Mouse (Mus musculus) midbrain, embryonic 11.5 days (tissue): ENCODE results near the gene Rbx1. TPM values are rescaled to one million over a fixed set of nuclear protein-coding genes. Genes with fewer than 3 reads are reported as not detected.
"Not testable (repeated sequence)": the region's sequence is repeated elsewhere in the genome, so short reads cannot be mapped to it uniquely, and the experiment has no call there.

Experiments
- ATAC-seq: fragments of 200-750 bp; cut with Nextera tagmentation; 2 replicates; pipeline ENCODE4 v1.8.0; 2017; ENCODE audit warnings: moderate TSS enrichment, moderate library complexity; ENCODE audit not compliant: low FRiP score
- DNase-seq: peaks from one replicate; pipeline ENCODE4 v3.0.0; 2015; ENCODE audit warnings: low spot score; ENCODE audit errors: missing footprints
- H3K27ac ChIP-seq: fragments of 300-500 bp; sonication (generic); 2 replicates; pipeline ENCODE4 v1.5.1; 2014; ENCODE audit warnings: low read depth, low read length
- H3K27me3 ChIP-seq: fragments of 300-500 bp; sonication (generic); 2 replicates; pipeline ENCODE4 v1.6.1; 2014; ENCODE audit warnings: mild to moderate bottlenecking, low read length, moderate library complexity, mixed read lengths; ENCODE audit not compliant: control insufficient read depth, insufficient read depth
- H3K36me3 ChIP-seq: fragments of 300-500 bp; sonication (generic); 2 replicates; pipeline ENCODE4 v1.6.1; 2014; ENCODE audit warnings: mild to moderate bottlenecking, low read length, moderate library complexity, mixed read lengths; ENCODE audit not compliant: control insufficient read depth, insufficient read depth
- H3K4me1 ChIP-seq: fragments of 300-500 bp; sonication (generic); 2 replicates; pipeline ENCODE4 v1.6.1; 2014; ENCODE audit warnings: low read length; ENCODE audit not compliant: control insufficient read depth, insufficient read depth
- H3K4me2 ChIP-seq: fragments of 300-500 bp; sonication (generic); 2 replicates; pipeline ENCODE4 v1.6.1; 2014; ENCODE audit warnings: mild to moderate bottlenecking, moderate library complexity
- H3K4me3 ChIP-seq: fragments of 300-500 bp; sonication (generic); 2 replicates; pipeline ENCODE4 v1.5.1; 2014; ENCODE audit warnings: low read depth, low read length
- H3K9ac ChIP-seq: fragments of 300-500 bp; sonication (generic); 2 replicates; pipeline ENCODE4 v1.6.1; 2014; ENCODE audit warnings: low read length
- H3K9me3 ChIP-seq: fragments of 300-500 bp; sonication (generic); 2 replicates; pipeline ENCODE4 v1.6.1; 2016; ENCODE audit warnings: low read length; ENCODE audit not compliant: control insufficient read depth
- WGBS: fragments of 180-500 bp; shearing (Covaris S2); extraction: QIAGEN DNeasy Blood & Tissue Kit; methylation state at CpG from one replicate; pipeline ENCODE4 v1.1.7; 2014; 5-methylcytosine and 5-hydroxymethylcytosine counted together
- polyA plus RNA-seq: library from polyadenylated mRNA; unstranded; fragments of >200 nt; fragmentation: Nextera tagmentation; extraction: Ambion mirVana; gene quantifications from 2 replicates; pipeline ENCODE4 v1.2.1, GENCODE M21; 2014

The Rbx1 gene
- 532 and 574 TPM in 2 replicates for polyA plus RNA-seq

DNA sequence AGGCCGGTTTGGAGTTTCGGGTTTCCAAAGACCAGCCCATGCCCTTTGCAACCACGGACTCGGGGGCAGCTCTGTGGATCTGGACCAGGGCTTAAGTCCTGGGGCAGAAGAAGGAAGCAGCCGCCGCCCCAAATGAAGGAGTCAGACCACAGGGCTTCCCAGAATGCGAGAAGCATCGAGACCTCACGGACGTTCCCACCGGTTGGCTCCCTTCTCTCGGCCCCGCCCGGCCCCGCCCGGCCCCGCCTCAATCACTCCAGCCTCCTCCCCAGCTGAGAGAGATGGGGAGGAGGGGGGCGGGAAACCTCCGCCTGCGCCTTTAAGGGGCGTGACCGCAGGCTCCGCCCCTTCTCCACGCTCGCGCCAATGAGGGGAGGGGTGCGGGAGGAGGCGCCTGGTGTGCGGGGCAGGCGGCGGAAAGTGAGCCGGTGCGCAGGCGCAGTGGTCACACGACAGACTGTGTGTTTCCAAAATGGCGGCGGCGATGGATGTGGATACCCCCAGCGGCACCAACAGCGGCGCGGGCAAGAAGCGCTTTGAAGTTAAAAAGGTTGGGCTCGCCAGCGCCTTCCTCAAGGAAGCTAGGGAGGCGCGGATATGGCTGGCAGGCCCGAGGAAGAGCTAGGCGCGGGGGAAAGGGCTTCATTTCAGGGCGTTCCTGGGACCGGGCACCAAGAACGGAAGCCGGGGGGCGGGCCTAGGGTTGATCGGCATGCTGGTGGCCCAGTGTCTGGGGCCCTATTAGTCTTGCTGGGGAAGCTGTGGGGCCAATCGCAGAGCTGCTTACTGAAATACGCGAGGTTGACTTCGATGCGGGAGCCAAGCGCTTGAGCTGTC, at the start of gene Rbx1:
Gene Rbx1, plus strand, starts transcription at position 396 of the 837 bp plus-strand sequence.
- WGBS: under 1% methylated on average over 62 of the region's 62 CpGs
- H3K4me1 ChIP-seq: peaks cover 10% of the 10 kb centered on the region
- H3K36me3 ChIP-seq: peaks cover 3% of the 10 kb centered on the region
- ATAC-seq (peak; percentile 98), DNase-seq (peak; percentile 100)
- H3K27me3 ChIP-seq: no peaks in the 10 kb centered on the region
- peak within 1 kb of the TSS; percentile 71 for H3K27ac ChIP-seq
- H3K4me2 ChIP-seq: peak within 1 kb of the TSS; percentile 76
- H3K9me3 ChIP-seq: 0 out of 2 replicates have a peak, but pooled peaks cover 4% of the 10 kb centered on the region
- peak within 1 kb of the TSS; percentile 66 for H3K4me3 ChIP-seq
- H3K9ac ChIP-seq: peak within 1 kb of the TSS; percentile 73

DNA sequence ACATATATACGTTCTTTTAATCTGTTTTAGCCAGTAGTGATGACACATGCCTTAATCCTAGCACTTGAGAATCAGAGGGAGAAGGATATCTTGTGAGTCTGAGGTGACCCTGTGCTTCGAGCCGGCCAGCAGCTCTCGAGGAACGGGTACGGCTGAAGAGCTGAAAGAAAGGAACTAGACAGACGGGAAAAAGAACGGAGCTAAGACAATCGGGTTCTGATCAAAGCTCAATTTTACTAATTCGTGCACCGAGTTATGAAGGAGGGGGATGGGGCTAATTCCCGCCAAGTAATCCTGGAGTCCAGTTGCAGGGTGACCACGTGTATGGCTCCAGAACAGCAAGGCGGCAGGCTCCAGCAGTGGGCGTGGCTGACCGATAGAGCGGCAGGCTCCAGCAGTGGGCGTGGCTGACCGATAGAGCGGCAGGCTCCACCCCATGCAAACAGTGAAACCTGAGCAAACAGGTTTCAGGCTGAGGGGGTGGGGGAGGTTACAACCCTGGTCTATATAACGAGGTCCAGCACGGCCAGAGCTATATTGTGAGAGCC, 49.3 kb upstream of the Rbx1 start:
- H3K27ac ChIP-seq, H3K4me1 ChIP-seq, H3K4me3 ChIP-seq, H3K27me3 ChIP-seq, H3K36me3 ChIP-seq, H3K9me3 ChIP-seq: not testable (repeated sequence)
- Histone ChIP-seq H3K4me2 (peak overlapping the region; percentile 33), H3K9ac (peak overlapping the region; percentile 49)
- ATAC-seq (peak; percentile 44; the same call in 1 of the 2 replicates), DNase-seq (peak; percentile 91)
- WGBS: 9% methylated on average over 22 of the region's 22 CpGs

DNA sequence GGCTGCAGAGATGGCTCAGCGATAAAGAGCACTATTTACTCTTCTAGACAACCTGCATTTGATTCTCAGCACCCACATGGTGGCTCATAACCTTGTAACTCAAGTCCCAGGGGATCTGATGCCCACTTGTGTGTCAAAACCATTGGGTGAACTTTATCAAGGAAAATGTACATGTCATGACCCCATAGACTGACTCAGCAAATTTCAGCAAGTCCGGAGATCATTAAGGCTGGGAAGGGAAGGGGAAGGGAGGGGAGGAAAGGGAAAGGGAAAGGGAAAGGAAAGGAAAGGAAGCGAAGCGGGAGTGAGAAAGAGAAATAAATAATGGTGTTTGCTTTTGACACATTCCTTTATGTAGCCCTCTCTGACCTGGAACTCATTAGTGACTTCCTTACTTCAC, 48.0 kb upstream of the Rbx1 start:
- DNase-seq (no peak), ATAC-seq (no peak)
- Histone ChIP-seq H3K4me1 (peaks cover 2% of the 10 kb centered on the region; the same call in 1 of the 2 replicates), H3K9ac (no peak overlapping the region), H3K27me3 (no peaks in the 10 kb centered on the region), H3K9me3 (no peaks in the 10 kb centered on the region), H3K36me3 (no peaks in the 10 kb centered on the region), H3K4me2 (no peak overlapping the region), H3K4me3 (no peak overlapping the region), H3K27ac (no peak overlapping the region)
- 88% methylated on average over 4 of the region's 4 CpGs for WGBS

DNA sequence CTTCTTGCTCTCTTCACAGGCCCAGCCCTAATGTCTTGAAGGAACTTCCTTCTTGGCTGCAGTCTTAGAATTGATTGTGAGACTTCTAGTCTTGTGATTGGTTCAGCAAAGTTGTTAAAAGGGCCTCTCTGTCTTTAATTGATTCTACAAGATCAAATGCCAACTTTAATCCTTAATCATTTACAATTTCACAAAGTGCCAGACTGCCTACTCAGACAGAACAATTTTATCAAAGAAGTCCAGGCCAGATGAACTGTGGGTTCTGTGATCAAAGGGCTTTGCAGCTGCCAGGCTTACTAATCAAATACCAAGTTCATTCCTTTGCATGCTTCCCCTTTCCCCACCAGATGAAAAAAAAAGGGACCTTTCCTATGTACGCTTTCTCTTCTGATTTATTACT, 44.6 kb upstream of the Rbx1 start:
- DNase-seq: no peak
- H3K4me1 ChIP-seq: peaks cover 2% of the 10 kb centered on the region; the same call in 1 of the 2 replicates

DNA sequence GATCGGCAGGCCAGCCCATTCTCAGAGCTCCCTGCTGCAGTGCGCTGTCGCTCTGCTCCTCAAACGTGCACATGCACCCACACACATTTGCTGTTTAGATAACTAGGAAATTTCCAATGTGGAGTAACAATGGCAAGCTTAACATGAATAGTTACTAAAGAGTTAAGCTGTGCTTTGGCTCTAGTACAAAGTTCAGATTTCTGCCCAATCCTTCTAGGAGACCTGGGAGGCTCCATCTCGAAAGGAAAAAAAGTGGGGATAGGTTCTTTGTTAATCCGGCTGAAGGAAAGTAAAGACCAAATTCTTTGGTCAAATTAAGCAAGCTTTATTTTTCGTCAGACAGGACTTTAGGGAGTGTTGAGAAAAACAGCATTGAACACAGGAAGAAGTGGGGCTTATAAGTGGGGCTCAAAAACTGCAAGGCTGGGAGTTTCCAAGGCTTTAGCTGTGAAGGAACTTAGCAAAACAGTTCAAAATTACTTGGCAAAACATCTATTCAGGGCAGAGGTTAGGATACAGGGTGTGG, 43.9 kb upstream of the Rbx1 start:
- Histone ChIP-seq H3K4me3 (no peak overlapping the region), H3K27ac (no peak overlapping the region), H3K4me2 (no peak overlapping the region), H3K9me3 (no peaks in the 10 kb centered on the region), H3K27me3 (no peaks in the 10 kb centered on the region), H3K36me3 (no peaks in the 10 kb centered on the region), H3K9ac (no peak overlapping the region), H3K4me1 (no peaks in the 10 kb centered on the region)
- DNase-seq: no peak
- no peak for ATAC-seq
- WGBS: 81% methylated on average over 7 of the region's 7 CpGs

More for the DNA sequence above, 44.6 kb upstream of the Rbx1 start:
- ATAC-seq: no peak
- 79% methylated on average over 1 of the region's 1 CpGs for WGBS
- Histone ChIP-seq H3K9me3 (no peaks in the 10 kb centered on the region), H3K4me2 (no peak overlapping the region), H3K27me3 (no peaks in the 10 kb centered on the region), H3K4me3 (no peak overlapping the region), H3K9ac (no peak overlapping the region), H3K27ac (no peak overlapping the region), H3K36me3 (no peaks in the 10 kb centered on the region)

DNA sequence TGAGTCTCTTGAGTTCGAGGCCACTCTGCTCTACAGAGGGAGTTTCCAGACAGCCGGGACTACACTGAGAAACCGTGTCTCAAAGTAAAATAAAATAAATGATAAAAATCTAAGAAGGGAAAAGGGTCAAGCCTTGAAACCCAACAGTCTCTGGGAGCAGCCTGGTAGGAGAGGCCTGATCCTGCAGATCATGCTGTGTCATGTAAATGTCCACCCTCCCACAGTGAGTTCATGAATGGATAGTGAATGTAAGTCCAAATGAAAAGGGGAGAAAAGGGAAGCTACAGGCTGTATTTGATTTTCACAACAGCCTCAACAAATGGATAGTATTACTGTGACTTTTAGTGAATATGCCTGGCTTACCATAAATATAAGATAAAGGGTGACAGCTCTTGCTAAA, 40.8 kb upstream of the Rbx1 start:
- no peaks in the 10 kb centered on the region for H3K4me1 ChIP-seq
- DNase-seq (no peak), ATAC-seq (no peak)
- H3K9me3 ChIP-seq: no peaks in the 10 kb centered on the region
- H3K36me3 ChIP-seq: no peaks in the 10 kb centered on the region
- H3K4me2 ChIP-seq: no peak overlapping the region
- H3K27ac ChIP-seq: no peak overlapping the region
- no peak overlapping the region for H3K4me3 ChIP-seq
- no peaks in the 10 kb centered on the region for H3K27me3 ChIP-seq
- no peak overlapping the region for H3K9ac ChIP-seq
- WGBS: 88% methylated on average over 3 of the region's 3 CpGs

DNA sequence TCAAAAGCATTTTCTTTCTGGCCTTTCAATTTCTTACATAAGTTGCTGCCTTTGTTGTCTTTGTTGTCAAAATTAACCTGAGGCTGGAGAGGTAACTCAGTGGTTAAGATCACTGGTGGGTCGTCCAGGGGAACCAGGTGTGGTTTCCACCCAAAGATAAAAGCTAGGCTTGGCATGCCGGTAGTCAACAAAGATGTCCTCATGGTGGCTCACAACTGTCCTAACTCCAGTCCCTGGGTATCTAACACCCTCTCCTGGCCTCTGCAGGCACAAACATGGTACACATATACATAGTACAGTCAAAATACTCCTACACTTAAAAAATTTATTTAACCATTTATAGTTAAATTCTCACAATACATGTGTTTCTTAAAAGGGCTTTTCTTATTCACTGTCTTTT, 38.1 kb upstream of the Rbx1 start:
- 90% methylated on average over 2 of the region's 2 CpGs for WGBS
- H3K9ac ChIP-seq: no peak overlapping the region
- DNase-seq: no peak

DNA sequence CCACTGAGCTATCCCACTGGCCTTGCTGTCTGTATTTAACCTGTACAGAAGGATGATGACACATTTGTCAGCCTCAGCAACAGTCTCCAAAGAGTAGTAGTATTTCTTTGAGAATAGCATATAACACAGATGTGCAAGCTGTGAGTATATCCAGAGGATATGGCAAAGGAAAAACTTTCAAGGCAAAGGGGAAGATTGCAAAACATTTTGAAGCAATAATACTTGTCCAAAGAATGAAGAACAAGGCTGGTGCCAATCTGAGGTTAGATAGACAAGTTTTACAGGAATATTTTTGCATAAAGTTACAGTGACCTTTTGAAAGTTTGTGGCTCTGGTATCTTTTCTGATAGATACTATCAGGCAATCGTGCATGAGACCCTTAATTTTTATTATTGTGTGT, 34.9 kb upstream of the Rbx1 start:
- DNase-seq (no peak), ATAC-seq (no peak)
- H3K27ac ChIP-seq: no peak overlapping the region
- no peaks in the 10 kb centered on the region for H3K9me3 ChIP-seq
- H3K4me2 ChIP-seq: no peak overlapping the region
- 89% methylated on average over 1 of the region's 1 CpGs for WGBS
- no peaks in the 10 kb centered on the region for H3K4me1 ChIP-seq
- H3K4me3 ChIP-seq: no peak overlapping the region
- H3K27me3 ChIP-seq: no peaks in the 10 kb centered on the region
- no peaks in the 10 kb centered on the region; the same call in 1 of the 2 replicates for H3K36me3 ChIP-seq
- no peak overlapping the region for H3K9ac ChIP-seq

More for the DNA sequence above, 38.1 kb upstream of the Rbx1 start:
- Histone ChIP-seq H3K4me3 (no peak overlapping the region), H3K4me2 (no peak overlapping the region), H3K4me1 (no peaks in the 10 kb centered on the region), H3K9me3 (no peaks in the 10 kb centered on the region), H3K27ac (no peak overlapping the region), H3K27me3 (no peaks in the 10 kb centered on the region), H3K36me3 (no peaks in the 10 kb centered on the region; the same call in 1 of the 2 replicates)
- no peak for ATAC-seq

DNA sequence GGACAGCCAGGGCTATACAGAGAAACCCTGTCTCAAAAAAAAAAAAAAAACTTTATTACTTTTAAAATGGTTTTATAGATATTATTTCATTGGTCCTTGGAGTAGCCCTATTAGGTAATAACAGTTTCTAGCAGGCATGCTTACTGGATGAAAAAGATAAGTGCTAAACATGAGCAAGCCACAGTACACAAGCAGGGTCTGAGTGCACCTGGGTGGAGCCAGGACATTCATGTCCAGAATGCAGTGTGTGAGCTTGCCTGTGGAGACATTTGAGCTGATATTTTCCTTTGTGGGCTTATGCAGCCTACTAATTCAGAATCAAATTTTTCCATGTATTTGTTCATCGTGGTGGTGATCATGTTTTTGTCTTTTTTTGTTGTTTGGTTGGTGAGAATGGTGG, 27.8 kb upstream of the Rbx1 start:
- Histone ChIP-seq H3K9ac (no peak overlapping the region), H3K36me3 (no peaks in the 10 kb centered on the region), H3K4me3 (no peak overlapping the region), H3K27me3 (no peaks in the 10 kb centered on the region), H3K4me2 (no peak overlapping the region), H3K9me3 (no peaks in the 10 kb centered on the region), H3K4me1 (no peaks in the 10 kb centered on the region), H3K27ac (no peak overlapping the region)
- DNase-seq (no peak), ATAC-seq (no peak)
- 84% methylated on average over 1 of the region's 1 CpGs for whole genome bisulfite sequencing
